Mouse (Mus musculus) MEL (cell line): ENCODE measurements around the gene Nf2. TPM values are rescaled to one million over a fixed set of nuclear protein-coding genes. Genes with fewer than 3 reads are reported as not detected.

Experiments
- DNase-seq: peaks from one replicate; pipeline ENCODE4 v3.0.0; 2011; ENCODE audit warnings: low read depth, low spot score
- H3K27ac ChIP-seq: 2 replicates; pipeline ENCODE4 v1.5.1; 2012; ENCODE audit warnings: low read depth, mild to moderate bottlenecking, control low read depth, low read length, moderate library complexity; ENCODE audit not compliant: control insufficient read depth
- H3K27me3 ChIP-seq, 2 experiments: fragments of 150-350 bp in 1 of 2; sonication (generic) in 1 of 2; 2 replicates each; pipeline ENCODE4 v1.6.1; 2012; ENCODE audit warnings: low read length in 2 of 2, mild to moderate bottlenecking in 2 of 2, improper control_type of control experiment in 1 of 2, moderate library complexity in 1 of 2; ENCODE audit not compliant: insufficient read depth in 2 of 2, control insufficient read depth in 1 of 2
- H3K36me3 ChIP-seq, 2 experiments: 2 replicates each; pipeline ENCODE4 v1.6.1; 2012 to 2014; ENCODE audit warnings: low read length in 2 of 2, improper control_type of control experiment in 1 of 2, inconsistent platforms in 1 of 2, mild to moderate bottlenecking in 1 of 2; ENCODE audit not compliant: insufficient read depth in 2 of 2, control insufficient read depth in 1 of 2
- H3K4me1 ChIP-seq, 2 experiments: fragments of 150-350 bp in 1 of 2; sonication (generic) in 1 of 2; 2 replicates each; pipeline ENCODE4 v1.6.1; 2012; ENCODE audit warnings: low read length in 2 of 2, improper control_type of control experiment in 1 of 2, mild to moderate bottlenecking in 1 of 2; ENCODE audit not compliant: insufficient read depth in 2 of 2, control insufficient read depth in 1 of 2
- H3K4me3 ChIP-seq, 2 experiments: fragments of 150-350 bp in 1 of 2; sonication (generic) in 1 of 2; 2 replicates each; pipeline ENCODE4 v1.5.1; 2012; ENCODE audit warnings: low read depth in 2 of 2, low read length in 2 of 2, mild to moderate bottlenecking in 2 of 2, moderate library complexity in 2 of 2, control low read depth in 1 of 2, improper control_type of control experiment in 1 of 2; ENCODE audit not compliant: control insufficient read depth in 1 of 2, insufficient read depth in 1 of 2
- H3K79me2 ChIP-seq: 2 replicates; pipeline ENCODE4 v1.6.1; 2012; ENCODE audit warnings: mild to moderate bottlenecking, low read length, moderate library complexity; ENCODE audit not compliant: control insufficient read depth, poor library complexity, insufficient read depth
- H3K9ac ChIP-seq: 2 replicates; pipeline ENCODE4 v1.6.1; 2012; ENCODE audit warnings: low read depth, mild to moderate bottlenecking, control low read depth, low read length, moderate library complexity; ENCODE audit not compliant: control insufficient read depth, poor library complexity, severe bottlenecking
- H3K9me3 ChIP-seq: fragments of 150-350 bp; sonication (generic); replicated peaks from 2 replicates; pipeline ENCODE4 v1.6.1; 2012; ENCODE audit warnings: mild to moderate bottlenecking, low read length, improper control_type of control experiment, moderate library complexity; ENCODE audit not compliant: insufficient read depth
- CHD1 ChIP-seq: IDR thresholded peaks from 2 replicates; pipeline ENCODE4 v1.6.1; 2012; ENCODE audit warnings: low read depth, mild to moderate bottlenecking, inconsistent platforms, low read length, improper control_type of control experiment
- CTCF ChIP-seq, 3 experiments: IDR thresholded peaks in 2 of 3; conservative IDR thresholded peaks in 1 of 3; 2 replicates each; pipeline ENCODE4 v1.5.1; 2011 to 2012; ENCODE audit warnings: low read length in 3 of 3, low read depth in 2 of 3, mild to moderate bottlenecking in 2 of 3, improper control_type of control experiment in 1 of 3, inconsistent platforms in 1 of 3, mixed read lengths in 1 of 3, moderate library complexity in 1 of 3; ENCODE audit not compliant: control insufficient read depth in 1 of 3, insufficient read depth in 1 of 3, poor library complexity in 1 of 3, severe bottlenecking in 1 of 3
- E2F4 ChIP-seq: IDR thresholded peaks from 2 replicates; pipeline ENCODE4 v1.6.1; 2011; ENCODE audit warnings: low read depth, low read length, improper control_type of control experiment, borderline replicate concordance
- ELF1 ChIP-seq: IDR thresholded peaks from 2 replicates; pipeline ENCODE4 v1.6.1; 2014; ENCODE audit warnings: low read depth, mild to moderate bottlenecking, inconsistent platforms, low read length, improper control_type of control experiment, moderate library complexity
- GABPA ChIP-seq: IDR thresholded peaks from 2 replicates; pipeline ENCODE4 v1.6.1; 2012; ENCODE audit warnings: low read depth, mild to moderate bottlenecking, inconsistent platforms, low read length, improper control_type of control experiment, moderate library complexity
- GATA1 ChIP-seq: IDR thresholded peaks from 2 replicates; pipeline ENCODE4 v1.6.1; 2011; ENCODE audit warnings: low read depth, low read length, improper control_type of control experiment
- HCFC1 ChIP-seq: IDR thresholded peaks from 2 replicates; pipeline ENCODE4 v1.6.1; 2012; ENCODE audit warnings: low read depth, mild to moderate bottlenecking, inconsistent platforms, low read length, improper control_type of control experiment, moderate library complexity
- KAT2A ChIP-seq: conservative IDR thresholded peaks from 2 replicates; pipeline ENCODE4 v1.6.1; 2012; ENCODE audit warnings: low read depth, low read length, improper control_type of control experiment, inconsistent platforms
- MAFK ChIP-seq: IDR thresholded peaks from 2 replicates; pipeline ENCODE4 v1.6.1; 2011; ENCODE audit warnings: low read depth, mild to moderate bottlenecking, low read length, improper control_type of control experiment, borderline replicate concordance
- MAX ChIP-seq: IDR thresholded peaks from 2 replicates; pipeline ENCODE4 v1.6.1; 2011; ENCODE audit warnings: low read length, improper control_type of control experiment
- MXI1 ChIP-seq: IDR thresholded peaks from 2 replicates; pipeline ENCODE4 v1.6.1; 2011; ENCODE audit warnings: mild to moderate bottlenecking, low read depth, low read length, improper control_type of control experiment
- MYC ChIP-seq: IDR thresholded peaks from 2 replicates; pipeline ENCODE4 v1.6.1; 2011; ENCODE audit warnings: low read depth, mild to moderate bottlenecking, low read length, improper control_type of control experiment, moderate library complexity
- NRF1 ChIP-seq: IDR thresholded peaks from 2 replicates; pipeline ENCODE4 v1.6.1; 2014; ENCODE audit warnings: low read depth, mild to moderate bottlenecking, inconsistent platforms, low read length, improper control_type of control experiment, moderate library complexity; ENCODE audit not compliant: poor library complexity, insufficient read depth, severe bottlenecking
- RCOR1 ChIP-seq: IDR thresholded peaks from 2 replicates; pipeline ENCODE4 v1.6.1; 2012; ENCODE audit warnings: low read depth, mild to moderate bottlenecking, inconsistent platforms, low read length, improper control_type of control experiment
- SIN3A ChIP-seq: IDR thresholded peaks from 2 replicates; pipeline ENCODE4 v1.6.1; 2012; ENCODE audit warnings: low read length, improper control_type of control experiment, inconsistent platforms
- TBP ChIP-seq: IDR thresholded peaks from 2 replicates; pipeline ENCODE4 v1.8.0; 2011; ENCODE audit warnings: low read depth, low read length, improper control_type of control experiment
- USF1 ChIP-seq: IDR thresholded peaks from 2 replicates; pipeline ENCODE4 v1.6.1; 2014; ENCODE audit warnings: low read depth, mild to moderate bottlenecking, inconsistent platforms, low read length, improper control_type of control experiment, moderate library complexity
- ZC3H11A ChIP-seq: IDR thresholded peaks from 2 replicates; pipeline ENCODE4 v1.6.1; 2012; ENCODE audit warnings: low read depth, mild to moderate bottlenecking, inconsistent platforms, low read length, improper control_type of control experiment
- ZKSCAN1 ChIP-seq: IDR thresholded peaks from 2 replicates; pipeline ENCODE4 v1.6.1; 2012; ENCODE audit warnings: low read depth, mild to moderate bottlenecking, inconsistent platforms, low read length, improper control_type of control experiment, moderate library complexity
- polyA plus RNA-seq, 2 experiments: library from polyadenylated mRNA; stranded (reverse) in 1 of 2; unstranded in 1 of 2; fragments of >175 nt in 1 of 2; fragments of >200 nt in 1 of 2; gene quantifications; 2 replicates each; pipeline versions ENCODE4 v1.2.1 to v1.2.4; 2012; ENCODE audit warnings: low replicate concordance in 2 of 2, low read depth in 1 of 2; ENCODE audit not compliant: insufficient read length in 2 of 2, insufficient read depth in 1 of 2, missing spikeins in 1 of 2
- total RNA-seq: library from RNA; depleted of rRNA; stranded (reverse); fragments of 300-350 nt; gene quantifications from 2 replicates; pipeline ENCODE4 v1.2.3, GENCODE M21; 2012

The Nf2 gene
- total and polyA plus RNA-seq, 3 experiments: 73.6 to 246 (median 95.6) TPM

DNA sequence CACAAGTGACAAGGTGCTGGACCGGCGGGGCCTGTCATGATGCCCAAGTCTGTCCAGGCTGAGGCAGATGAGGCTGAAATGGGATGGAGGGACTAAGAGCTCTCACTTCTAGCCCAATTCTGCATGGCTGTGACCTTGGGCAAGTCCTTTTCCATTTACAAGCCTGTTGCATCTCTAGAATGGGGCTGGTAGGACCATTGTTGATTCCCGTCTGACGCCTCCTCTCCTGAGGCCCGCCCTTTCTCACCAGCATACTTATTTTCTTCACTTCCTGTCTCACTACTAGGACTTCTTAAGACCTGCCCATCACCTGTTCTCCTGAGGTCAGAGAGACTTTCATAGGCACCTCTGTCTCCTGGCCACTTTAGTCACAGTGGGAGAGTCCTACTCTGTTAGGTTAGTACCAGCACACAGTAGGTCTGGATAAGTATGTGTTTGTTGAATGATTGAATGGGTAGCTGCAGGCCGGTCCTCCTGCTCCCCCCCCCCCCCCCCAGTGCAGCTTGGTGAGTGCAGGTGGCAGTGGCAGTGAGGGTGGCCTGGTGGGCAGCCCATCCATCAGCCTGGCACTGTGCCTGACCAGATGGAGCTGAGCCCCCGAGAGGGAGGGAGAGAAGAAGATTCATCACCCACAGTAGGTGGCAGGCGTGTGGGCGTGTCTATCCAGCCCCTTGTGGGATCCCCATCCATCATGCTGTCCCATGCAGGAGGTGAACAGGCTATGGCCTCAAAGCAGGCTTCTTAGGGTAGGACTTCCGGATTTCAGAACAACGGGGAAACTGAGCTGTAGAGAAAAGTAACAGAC, 92.2 kb downstream of the Nf2 start:
- H3K27ac ChIP-seq: no peak overlapping the region
- H3K9ac ChIP-seq: no peak overlapping the region
- H3K79me2 ChIP-seq: no peaks in the 10 kb centered on the region
- DNase-seq: no peak
- H3K4me1 ChIP-seq: no peaks in the 10 kb centered on the region
- no peak overlapping the region for H3K4me3 ChIP-seq
- TF ChIP-seq NRF1 (no peak), ZKSCAN1 (peak; percentile 59; the same call in 1 of the 2 replicates)
- no peaks in the 10 kb centered on the region for H3K36me3 ChIP-seq
- no peaks in the 10 kb centered on the region for H3K27me3 ChIP-seq
- H3K9me3 ChIP-seq: no peaks in the 10 kb centered on the region

DNA sequence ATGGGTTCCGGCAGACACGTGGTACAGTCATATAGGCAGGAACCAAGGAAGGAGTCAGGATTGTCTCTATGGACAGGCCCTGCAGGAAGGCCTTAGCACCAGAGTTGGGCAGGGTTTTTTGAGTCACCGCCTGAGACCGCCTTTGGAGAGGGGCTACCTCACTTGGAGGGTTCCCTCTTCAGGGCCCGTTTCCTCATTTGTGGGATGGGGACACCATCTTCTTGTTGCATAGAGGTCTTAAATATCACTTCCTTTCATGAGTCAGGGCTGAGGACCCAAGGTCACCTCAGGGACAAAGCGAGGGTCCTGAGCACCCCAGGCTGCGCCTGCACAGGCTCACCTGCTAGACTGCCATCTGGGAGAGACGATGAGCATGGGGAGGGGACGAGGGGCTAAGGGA, 92.9 kb downstream of the Nf2 start:
- no peaks in the 10 kb centered on the region for H3K79me2 ChIP-seq
- no peak for TF ChIP-seq GATA1
- no peak for TF ChIP-seq RCOR1
- TF ChIP-seq MYC: no peak
- TF ChIP-seq TBP: no peak
- TF ChIP-seq KAT2A: no peak
- no peak for TF ChIP-seq MXI1
- no peak for TF ChIP-seq USF1
- TF ChIP-seq, all 39 proteins: peak for 0
- Histone ChIP-seq H3K27ac (no peak overlapping the region), H3K9me3 (no peaks in the 10 kb centered on the region), H3K4me1 (no peaks in the 10 kb centered on the region), H3K9ac (no peak overlapping the region), H3K36me3 (no peaks in the 10 kb centered on the region), H3K4me3 (no peak overlapping the region), H3K27me3 (no peaks in the 10 kb centered on the region)
- DNase-seq: no peak

GRCm38 (mm10) chr11:4754867-4755266, 94.5 kb downstream of the Nf2 start:
- no peaks in the 10 kb centered on the region for H3K4me1 ChIP-seq
- H3K36me3 ChIP-seq: no peaks in the 10 kb centered on the region
- DNase-seq: no peak
- no peaks in the 10 kb centered on the region for H3K79me2 ChIP-seq
- no peaks in the 10 kb centered on the region for H3K27me3 ChIP-seq
- TF ChIP-seq SIN3A (no peak), RCOR1 (no peak), KAT2A (no peak), ZKSCAN1 (no peak), GABPA (no peak), MAX (no peak), ZC3H11A (no peak), E2F4 (no peak), MAFK (no peak), HCFC1 (no peak), MXI1 (no peak), TBP (no peak), CTCF (IDR thresholded peaks at IDR 0.05 in 2 of 3, conservative IDR thresholded peaks at IDR 0.05 in 1 of 3; ENCODE audit: control insufficient read depth in 1 of 3, insufficient read depth in 1 of 3, low read depth in 2 of 3, low read length in 3 of 3, poor library complexity in 1 of 3, severe bottlenecking in 1 of 3) (no peak), ELF1 (no peak), CHD1 (no peak)
- H3K27ac ChIP-seq: no peak overlapping the region
- no peaks in the 10 kb centered on the region for H3K9me3 ChIP-seq
- H3K4me3 ChIP-seq: no peak overlapping the region
- H3K9ac ChIP-seq: no peak overlapping the region
